Mouse (Mus musculus): ENCODE results near the gene Mrpl14.

The Mrpl14 gene

DNA sequence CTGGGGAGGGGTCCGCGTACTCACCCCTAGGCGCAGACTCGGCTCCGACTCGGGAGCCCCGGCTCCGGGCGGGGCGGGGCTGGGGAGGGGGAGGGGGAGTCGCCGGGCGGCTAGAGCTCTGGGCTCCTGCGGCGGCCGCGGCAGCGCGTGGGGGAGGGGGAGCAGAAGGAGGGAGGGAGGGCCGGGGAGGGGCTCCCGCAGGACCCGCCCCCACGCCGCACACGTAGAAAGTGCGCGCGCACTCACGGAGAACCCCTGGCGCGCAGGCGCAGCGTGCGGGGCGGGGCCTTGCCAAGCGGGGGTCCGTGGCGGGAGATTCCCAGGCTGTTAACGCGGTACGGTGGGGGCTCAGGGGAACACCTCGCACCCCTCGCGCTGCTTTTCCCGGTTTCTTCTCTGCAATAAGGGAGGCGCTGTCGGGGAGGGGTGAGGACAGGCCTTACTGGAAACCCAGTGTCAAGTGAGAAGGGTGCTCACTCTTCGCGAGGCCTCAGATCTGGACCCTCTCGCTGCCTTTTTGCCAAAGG, at the start of gene Mrpl14:
TSS of gene Mrpl14 (plus strand) at position 230 of the 527 bp plus-strand sequence.
- peak; percentile 89 for DNase-seq

DNA sequence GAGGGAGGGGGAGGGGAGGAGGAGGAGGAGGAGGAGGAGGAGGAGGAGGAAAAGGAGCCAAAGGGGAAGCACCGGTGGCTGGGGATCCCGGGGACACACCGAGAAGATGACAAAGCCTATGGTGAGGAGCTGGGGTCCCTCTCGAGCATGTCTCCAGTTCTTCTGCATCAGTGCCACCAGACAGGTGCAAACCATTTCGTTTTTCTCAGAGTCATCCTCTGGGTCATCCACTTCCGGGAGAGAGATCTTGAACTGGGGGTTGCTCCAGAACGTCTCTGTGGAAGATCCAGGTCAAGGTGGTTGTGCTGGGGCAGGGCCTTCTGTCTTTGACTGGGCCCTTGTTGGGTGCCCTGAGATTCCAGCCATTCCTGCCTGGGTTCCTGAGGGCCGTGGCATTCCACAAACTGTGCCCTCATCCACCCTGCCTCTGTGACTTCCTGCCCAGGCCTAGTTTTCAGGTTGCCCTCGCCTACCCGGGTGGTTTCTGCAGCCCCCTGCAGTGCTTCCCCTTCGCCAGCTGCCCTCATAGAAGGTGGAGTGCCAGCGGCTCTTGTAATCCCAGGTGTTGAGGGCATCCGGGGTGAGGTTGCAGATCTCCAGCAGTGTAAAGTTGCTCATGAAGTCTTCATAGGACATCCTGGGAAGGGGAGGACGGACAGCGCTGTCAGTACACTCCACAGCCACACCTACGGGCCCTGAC, 47.4 kb upstream of the Mrpl14 start:
- no peak for DNase-seq

DNA sequence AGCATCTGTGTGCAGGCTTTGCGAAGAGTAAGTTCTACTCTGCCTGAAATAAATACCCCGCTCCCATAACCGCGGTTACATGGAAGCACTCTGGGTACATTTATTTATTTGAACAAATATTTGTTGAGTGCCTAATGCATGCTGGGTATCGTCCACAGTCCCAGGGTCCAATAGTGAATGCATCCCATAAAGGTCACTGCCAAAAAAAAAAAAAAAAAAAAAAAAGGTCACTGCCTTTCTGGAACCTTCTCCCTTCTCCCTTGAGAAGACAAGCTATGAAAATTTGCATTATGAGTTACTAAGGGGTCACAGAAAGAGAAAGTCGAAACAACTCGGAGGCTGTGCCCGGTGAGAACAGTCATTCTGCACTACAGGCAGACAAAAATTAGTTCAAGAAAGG, 44.1 kb upstream of the Mrpl14 start:
- DNase-seq: no peak

DNA sequence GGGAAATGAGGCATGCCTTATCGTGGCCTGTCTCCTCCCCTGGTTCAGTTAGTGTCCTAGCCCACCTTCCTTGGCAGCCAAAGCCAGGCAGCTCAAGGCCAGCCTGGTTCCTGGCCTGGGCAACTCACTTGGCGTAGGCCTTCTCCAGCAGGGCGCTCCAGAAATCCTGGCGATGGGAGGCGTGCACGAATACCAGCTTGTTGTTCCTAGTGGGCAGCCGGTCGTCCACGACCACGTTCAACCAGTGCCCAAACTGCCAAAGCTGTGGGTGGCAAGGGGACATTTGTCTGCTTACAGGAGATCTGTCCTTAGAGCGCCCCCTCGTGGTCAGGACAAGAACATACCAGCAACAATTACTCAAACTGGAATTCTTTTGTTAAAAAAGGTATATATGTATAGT, 43.4 kb upstream of the Mrpl14 start:
- DNase-seq: peak; percentile 83

DNA sequence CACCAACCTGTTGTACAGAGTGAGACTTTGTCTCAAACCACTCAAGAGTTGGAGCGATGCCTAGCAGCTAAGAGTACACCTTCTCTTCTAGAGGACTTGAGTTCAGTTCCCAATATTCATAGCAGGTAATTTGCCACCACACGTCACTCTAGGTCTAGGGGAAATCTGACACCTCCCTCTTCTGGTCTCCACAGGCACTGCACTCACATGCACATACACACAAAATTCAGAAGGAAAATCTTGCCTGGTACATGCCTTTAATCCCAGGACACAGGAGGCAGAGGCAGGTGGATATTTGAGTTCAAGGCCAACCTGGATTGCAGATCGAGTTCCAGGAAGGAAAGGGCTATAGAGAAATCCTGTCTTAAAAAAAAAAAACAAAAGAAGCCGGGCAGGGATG, 41.9 kb upstream of the Mrpl14 start:
- no peak for DNase-seq

DNA sequence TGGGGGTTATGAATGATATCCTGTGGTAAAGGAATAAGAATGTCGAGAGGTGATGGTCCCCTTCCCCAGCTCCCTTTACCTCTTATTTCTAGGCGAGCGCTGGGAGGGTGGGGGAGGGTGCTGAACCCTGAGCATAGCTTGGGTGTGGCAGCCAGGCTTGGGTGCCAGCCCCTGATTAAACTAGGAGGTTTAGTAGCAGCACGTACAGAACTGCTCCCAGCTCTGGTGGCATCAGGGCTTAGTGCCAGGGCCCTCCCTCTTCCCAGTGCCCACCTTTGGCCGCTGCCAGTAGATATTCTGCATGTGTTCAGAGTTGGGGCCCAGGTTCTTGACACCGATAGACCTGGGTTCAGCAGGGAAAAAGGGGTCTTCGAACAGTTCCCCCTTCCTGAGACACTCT, 32.9 kb upstream of the Mrpl14 start:
- DNase-seq: no peak

DNA sequence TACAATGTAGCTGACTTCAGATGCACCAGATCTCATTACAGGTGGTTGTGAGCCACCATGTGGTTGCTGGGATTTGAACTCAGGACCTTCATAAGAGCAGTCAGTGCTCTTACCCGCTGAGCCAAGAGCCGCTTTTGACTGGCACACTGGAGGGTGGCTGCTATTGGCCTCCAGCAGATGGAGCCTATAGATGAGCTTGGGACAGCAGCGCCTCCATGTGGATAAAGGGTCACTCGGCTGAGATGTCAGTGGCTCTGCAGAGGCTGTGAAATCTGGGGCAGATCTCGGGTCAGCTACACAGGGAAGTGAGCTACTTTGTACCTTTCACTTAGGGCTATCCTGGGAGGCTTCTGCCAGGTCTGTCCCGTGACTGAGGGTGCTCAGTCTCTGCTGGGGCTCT, 30.3 kb upstream of the Mrpl14 start:
- no peak for DNase-seq

DNA sequence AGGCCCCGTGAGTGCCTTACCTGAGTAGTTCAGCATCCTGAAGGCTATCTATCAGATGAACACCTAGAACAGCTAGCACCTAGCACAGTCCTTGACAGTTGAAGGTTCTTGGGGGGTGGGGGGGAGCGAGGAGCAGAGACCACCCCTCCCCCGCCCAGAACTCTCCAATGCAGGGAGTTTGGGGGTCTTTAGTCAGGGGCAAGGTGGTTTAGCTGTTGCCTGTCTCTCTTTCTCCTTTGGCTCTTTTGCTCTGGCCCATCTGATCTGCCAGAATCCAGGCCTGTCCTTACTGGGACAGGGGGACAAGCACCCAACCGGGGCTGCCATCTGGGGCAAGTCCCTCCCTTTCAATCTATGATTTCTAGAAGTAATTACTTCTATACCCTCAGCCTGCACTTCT, 26.9 kb upstream of the Mrpl14 start, which contains the start of gene Capn11:
TSS of gene Capn11 (minus strand) at position 101 of the 400 bp plus-strand sequence.
- no peak for DNase-seq

DNA sequence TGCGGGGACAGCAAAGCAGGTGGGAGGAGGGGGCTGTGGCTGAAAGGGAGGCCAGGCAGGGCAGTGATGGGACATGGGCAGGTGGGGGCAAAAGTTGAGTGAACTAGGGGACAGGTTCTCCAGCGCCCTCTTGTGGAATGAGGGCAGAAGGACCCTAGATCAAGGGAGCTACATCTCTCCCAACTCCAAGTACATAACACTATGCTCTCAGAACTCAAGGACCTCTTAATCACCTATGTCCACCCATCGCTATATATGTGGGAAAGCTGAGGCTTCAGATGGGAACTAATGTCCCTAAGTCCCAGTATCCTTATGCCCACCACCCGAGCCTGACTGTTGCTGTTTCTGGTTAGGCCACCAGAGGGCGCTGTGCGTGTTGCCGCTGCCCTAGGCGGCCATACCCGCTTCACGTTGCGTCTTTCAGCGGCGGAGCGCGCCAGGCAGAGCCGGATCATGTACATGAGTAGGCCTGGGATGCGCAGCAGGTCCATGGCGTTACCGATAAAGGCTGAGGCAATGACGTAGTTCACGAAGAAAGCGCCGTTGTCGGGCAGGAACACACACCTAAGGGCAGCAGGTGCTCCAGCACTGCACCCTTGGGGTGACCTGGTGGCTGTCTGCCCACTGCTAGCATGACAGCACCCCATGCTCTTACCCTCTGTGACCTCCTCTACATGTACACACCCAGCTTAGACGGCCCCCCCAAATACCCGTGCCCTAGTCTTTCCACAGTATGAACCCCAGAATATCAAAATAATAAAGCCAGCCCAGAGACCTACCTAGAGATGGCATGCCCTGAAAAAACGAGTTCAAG, 22.8 kb upstream of the Mrpl14 start:
- DNase-seq: peak; percentile 82

DNA sequence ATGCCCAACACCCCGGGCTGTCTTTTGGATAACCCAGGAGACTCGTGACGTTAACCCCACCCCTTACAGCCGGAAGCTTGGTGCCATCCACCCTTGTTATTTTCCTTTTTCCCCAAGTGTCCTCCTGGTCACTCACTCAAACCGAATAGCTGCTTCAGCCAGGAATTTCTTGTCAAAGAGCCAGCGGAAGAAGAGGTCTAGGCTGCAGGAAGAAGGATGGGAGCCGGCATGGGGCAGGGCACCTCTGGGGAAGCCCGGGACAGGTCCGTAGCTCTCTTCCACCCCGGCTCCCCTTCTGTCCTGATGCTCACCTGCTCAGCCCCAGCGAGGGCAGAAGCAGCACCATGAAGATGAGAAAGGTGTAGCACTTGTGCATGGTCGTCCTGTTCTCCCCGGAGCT, 21.5 kb upstream of the Mrpl14 start:
- DNase-seq: no peak

DNA sequence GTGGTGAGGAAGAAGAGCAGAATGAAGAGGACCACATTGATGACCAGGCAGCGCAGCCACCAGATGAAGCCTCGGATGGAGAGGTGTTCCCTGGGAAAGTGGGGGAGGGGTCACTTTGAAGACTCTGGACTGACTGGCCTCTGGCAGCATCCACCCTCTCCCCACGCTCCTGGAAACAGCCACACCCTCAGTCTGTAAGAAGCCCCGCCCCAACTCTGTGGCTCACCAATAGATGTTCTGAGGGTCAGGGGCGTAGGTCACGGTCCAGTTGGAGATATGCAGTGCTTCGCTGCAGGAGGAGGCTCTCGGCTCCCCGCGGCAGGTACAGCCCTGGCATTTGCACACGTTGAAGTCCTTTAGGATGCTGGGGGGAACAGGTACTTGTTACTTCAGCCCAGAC, 20.0 kb upstream of the Mrpl14 start:
- DNase-seq: no peak

DNA sequence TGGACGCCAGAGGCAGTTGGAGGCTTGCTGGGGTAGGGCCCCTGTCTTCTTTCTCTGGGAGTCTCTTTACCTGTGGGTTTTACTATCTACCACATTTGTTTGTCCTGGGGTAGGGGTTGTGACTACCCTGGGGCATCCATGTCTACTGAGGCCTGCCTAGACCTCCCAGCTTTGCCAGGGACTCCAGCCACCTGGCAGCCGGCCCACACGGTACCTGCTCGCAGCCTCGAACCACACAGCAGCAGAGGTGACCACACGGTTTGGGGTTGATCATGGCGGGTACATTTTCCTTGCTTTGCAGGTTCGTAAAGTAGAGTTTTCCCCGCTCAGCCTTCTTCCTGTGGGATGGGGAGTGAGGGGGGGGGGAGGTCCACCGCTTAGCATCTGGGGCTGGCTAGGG, 18.6 kb upstream of the Mrpl14 start:
- no peak for DNase-seq

DNA sequence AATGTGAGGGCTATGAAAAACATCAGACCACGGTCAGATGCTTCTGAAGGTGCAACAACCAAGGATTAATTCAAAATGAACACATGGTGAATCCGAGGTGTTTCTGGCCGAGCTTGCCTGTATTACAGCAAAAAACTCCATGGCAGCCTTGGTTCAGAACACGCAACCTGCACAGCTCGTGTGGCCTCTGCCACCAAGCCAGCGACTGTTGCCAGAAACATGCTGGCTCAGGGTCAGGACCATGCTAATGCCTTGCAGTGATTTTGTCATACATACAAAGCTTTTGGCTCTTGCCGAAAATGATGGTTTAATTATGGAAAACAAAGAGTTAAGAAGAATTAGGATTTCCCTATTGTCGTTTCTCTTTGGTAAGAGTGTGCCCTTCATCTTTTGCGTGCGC, 18.1 kb upstream of the Mrpl14 start:
- DNase-seq: no peak

DNA sequence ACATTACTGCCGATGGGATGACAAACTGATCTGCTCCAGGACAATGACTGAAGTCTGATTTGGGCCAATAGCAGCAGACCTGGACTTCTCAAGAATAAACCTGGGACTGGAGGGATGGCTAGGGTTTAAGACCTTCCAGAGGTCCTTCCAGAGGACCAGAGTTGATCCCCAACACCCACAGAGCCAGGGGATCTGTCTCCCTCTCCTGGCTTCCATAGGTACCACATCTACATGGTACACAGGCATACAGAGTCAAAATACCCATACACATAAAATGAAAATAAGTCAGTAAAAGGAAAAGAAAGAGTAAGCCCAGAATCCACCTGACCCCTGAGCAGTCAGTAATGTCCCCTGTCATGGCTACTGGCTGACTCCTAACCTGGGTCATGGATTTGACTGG, 14.3 kb upstream of the Mrpl14 start:
- no peak for DNase-seq

DNA sequence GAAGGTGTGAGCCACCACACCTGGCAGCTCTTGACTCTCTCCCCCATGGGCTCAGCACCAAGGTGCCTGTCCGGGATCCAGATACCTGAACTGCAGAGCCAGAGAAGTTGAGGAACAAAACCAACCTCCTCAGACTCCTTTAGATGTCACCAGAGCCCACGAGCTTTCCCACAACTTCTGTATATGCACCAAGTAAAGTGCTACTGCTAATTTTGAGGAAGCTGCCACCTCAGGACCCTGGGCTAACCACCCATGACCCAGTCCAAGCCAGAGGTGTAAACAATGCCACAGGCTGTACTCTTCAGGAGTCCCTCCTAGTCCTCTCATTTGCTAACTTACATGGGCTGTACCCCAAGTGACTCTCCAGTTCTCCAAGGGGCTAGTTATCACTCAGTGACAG, 13.5 kb upstream of the Mrpl14 start:
- DNase-seq: no peak

DNA sequence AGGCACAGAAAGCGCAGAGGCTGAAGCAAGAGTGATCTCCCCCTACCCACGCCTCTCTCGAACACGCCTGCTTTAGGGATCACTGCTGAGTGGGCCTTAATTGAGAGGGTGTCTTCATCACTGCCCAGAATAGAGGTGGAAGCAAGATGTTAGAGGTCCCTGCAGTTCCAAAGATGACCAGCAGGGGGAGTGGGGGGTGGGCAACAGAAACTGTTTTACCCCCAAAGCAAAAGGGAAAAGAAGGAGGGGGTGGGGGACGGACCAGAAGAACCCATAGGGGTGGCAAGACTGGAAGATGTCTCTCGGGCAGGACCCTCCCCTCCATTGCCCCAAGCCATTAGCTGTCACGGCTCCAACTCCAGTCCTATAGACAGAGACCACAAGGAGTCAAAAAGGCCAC, 8.0 kb upstream of the Mrpl14 start:
- DNase-seq: no peak

DNA sequence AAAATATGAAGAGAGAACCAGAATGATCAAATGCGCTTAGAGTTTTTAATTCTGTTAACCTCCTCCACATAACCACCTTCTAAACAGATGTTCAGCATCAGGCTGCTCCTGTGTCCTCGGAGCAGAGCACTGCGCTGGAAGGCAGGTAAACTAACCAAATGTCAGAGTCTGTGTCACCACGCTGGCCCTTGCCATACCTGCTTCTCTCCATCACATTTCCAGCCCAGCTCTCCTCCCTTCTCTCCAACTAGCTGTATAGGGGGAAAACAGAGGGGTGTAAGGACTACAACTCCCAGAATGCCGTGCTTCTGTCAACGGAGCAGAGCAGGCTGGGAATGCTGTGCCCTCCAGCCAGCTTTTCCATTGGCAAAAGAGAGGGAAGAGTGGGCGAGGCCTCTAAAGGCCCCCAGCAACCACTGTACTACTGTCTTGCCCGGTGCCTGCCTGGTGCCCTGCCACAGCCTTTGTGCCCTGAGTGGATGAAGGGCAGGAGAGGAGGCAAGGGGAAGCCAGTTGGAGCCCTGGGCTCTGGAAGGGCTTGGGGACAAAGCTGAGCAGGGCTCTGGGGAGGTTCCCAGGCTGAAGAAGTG, 5.6 kb upstream of the Mrpl14 start:
- no peak for DNase-seq

DNA sequence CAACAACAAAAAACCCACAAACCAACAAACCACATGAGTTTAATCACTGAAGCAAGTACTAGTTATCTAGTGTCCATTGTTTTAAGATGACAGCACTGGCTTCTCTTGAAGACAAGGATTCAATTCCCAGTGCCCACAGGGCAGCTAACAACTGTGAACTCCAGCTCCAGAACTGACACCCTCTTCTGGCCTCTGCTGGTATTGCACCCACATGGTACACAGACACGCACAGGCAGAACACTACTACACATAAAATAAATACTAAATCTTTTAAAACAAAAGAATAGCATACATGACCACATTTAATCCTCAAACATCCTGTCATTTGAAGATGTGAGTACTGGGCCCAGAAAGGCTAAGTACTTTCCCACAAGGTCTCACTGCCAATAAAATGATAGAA, 4.5 kb upstream of the Mrpl14 start:
- DNase-seq: no peak

DNA sequence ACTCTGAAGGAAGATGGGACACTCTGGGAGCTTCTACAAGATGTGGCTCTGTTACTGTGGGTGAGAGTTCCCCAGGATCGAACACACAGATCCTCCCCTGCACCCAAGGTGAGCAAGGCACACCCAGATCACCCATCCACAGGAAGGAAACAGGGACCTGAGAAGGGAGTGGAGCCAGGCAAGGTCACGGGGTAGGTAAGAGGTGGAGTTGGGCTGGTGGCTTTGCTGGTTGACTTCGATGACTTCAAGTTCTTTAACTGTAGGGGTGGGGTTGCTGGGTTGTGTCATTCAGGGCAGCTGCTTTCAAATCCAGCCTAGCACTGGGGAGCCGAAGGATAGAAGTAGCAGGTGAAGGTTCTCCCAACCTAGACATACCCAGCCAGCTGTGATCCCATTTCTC, 3.3 kb upstream of the Mrpl14 start:
- no peak for DNase-seq

DNA sequence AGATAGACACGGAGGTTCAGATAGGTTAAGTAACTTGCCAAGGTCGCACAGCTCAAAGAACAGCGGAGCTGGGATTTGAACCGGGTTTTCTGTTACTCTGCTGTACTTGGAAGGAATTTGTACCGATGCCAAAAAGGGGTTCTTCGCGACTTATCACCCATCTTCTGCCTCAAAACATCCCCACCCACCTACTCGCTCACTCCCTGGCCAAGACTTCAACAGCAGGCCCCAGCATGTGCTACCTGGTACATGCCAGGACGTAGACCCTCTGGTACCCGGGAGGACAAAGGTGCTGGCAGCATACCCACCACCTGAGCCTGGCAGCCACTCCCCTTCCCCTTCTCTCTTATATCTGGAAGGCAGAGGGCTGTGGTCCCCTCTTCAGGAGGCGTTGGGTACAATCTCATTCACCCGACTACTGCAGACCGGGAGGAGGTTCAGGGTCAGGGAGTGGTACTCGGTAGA, 1.4 kb upstream of the Mrpl14 start:
- DNase-seq: peak; percentile 66

DNA sequence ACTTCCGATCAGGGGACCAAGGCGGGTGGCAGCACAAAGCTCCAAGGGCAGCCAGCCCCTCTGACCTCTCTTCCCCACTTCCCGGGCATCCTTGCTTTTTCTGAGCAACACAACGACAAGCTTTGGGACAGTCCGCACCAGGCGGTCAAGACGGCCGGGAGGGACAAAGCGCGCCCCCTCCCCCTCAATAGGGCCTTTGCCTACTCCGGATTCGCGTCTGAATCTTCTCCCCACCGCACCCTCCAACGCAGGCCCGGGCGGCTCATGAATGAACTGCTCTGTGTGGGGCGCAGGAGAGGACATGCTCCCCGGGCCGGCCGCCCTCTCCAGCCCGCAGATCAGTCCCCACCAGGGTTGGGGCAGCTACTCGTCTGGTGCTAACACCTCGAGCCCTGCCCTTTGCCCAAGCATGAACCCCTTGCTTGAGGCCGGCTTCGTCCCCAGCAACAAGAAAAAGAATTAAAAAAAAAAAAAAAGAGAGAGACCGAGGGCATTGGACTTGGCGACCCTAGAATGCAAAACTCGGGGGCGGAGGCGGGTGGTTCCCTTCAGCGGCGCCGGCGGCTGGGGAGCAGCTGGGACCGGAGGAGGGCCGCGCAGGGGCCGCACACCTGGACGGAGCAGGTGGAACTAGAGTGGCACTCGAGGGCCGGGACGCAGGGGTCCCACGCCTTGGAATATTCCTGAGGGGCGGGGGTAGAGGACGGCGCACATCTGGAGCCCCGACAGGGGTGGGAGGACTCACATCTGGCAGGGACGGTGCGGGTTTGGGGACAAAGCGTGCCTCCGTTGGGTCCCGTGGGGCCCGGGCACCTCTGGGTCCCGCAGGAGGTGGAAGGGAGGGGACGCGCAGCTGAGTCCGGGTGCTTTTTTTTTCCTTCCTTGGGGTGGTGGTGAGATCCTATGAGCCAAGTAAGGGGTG, 690 bp upstream of the Mrpl14 start:
- DNase-seq: no peak

DNA sequence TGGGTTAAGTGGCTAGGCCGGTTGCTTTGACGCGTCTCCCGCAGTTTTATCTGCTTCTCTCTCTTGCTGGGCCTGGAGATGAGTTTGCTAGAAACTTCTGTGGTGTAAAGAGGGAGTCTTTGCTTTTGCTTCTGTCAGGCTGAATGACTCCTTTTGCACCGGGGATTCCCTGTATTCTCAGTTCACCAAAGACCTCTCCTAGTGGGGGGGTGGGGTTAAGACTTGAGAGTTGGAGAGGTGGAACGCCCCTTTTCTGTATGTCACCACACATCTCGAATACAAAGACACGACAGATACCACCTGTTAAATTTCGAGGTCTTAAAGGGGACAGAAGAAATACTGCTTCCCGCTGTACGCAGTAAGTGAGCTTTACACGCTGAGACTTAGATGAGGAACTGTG, 594 bp downstream of the Mrpl14 start, which contains the start of gene Tmem63b:
TSS of gene Tmem63b (minus strand) at position 190 of the 400 bp plus-strand sequence.
- no peak for DNase-seq

DNA sequence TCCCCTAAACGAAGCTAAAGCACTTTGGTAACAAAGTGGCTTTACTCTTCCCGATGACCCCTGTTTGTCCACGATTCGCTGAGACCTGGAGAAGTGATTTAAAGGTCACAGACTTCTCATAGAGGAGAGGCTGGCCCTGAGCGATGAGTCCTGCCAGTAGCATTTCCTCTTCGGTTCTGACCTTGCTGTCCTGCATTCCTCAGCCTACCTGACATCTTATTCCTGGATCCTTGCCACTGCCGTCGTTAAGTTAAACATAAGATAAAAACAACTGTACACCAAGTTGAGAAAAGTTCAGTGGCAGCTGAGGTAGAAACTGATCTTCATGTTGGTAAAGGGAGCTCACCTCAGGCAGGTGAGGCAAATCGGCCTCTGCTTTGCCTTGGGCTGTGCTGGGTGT, 3.0 kb downstream of the Mrpl14 start:
- no peak for DNase-seq

Data from cerebellum, adult 9-10 months (tissue).